Mouse (Mus musculus) intestine, postnatal 0 days (tissue): ENCODE results near the gene Rph3al. TPM values are rescaled to one million over a fixed set of nuclear protein-coding genes. Genes with fewer than 3 reads are reported as not detected.
A peak's percentile ranks its signal among the peaks of the same experiment; 100 is the strongest.

ENCODE experiments used
- ATAC-seq: fragments of 200-750 bp; cut with Nextera tagmentation; 2 replicates; pipeline ENCODE4 v1.8.0; 2017; ENCODE audit warnings: mild to moderate bottlenecking, moderate TSS enrichment, moderate library complexity
- H3K27ac ChIP-seq: fragments of 300-500 bp; sonication (generic); 2 replicates; pipeline ENCODE4 v1.5.1; 2014; ENCODE audit warnings: mild to moderate bottlenecking, low read depth, low read length, moderate library complexity
- H3K27me3 ChIP-seq: fragments of 300-500 bp; sonication (generic); replicated peaks from 2 replicates; pipeline ENCODE4 v1.6.1; 2014; ENCODE audit warnings: low read length, mixed read lengths; ENCODE audit not compliant: control insufficient read depth, insufficient read depth
- H3K36me3 ChIP-seq: fragments of 300-500 bp; sonication (generic); 2 replicates; pipeline ENCODE4 v1.6.1; 2014; ENCODE audit warnings: mild to moderate bottlenecking, moderate library complexity; ENCODE audit not compliant: control insufficient read depth, insufficient read depth
- H3K4me1 ChIP-seq: fragments of 300-500 bp; sonication (generic); replicated peaks from 2 replicates; pipeline ENCODE4 v1.6.1; 2014; ENCODE audit warnings: antibody characterized with exemption, low read length, mixed read lengths; ENCODE audit not compliant: control insufficient read depth, insufficient read depth
- H3K4me2 ChIP-seq: fragments of 300-500 bp; sonication (generic); replicated peaks from 2 replicates; pipeline ENCODE4 v1.6.1; 2014; ENCODE audit warnings: low read depth, mild to moderate bottlenecking, moderate library complexity
- H3K4me3 ChIP-seq: fragments of 300-500 bp; sonication (generic); 2 replicates; pipeline ENCODE4 v1.5.1; 2014; ENCODE audit warnings: low read depth, low read length
- H3K9ac ChIP-seq: fragments of 300-500 bp; sonication (generic); 2 replicates; pipeline ENCODE4 v1.6.1; 2014; ENCODE audit warnings: mild to moderate bottlenecking, low read depth, low read length
- H3K9me3 ChIP-seq: fragments of 300-500 bp; sonication (generic); 2 replicates; pipeline ENCODE4 v1.6.1; 2016; ENCODE audit warnings: mixed run types; ENCODE audit not compliant: control insufficient read depth
- CTCF ChIP-seq: sonication (generic); IDR thresholded peaks from 2 replicates; pipeline ENCODE4 v1.5.1; 2016; ENCODE audit warnings: low read depth, mild to moderate bottlenecking, control low read depth, antibody characterized with exemption, moderate library complexity
- WGBS: fragments of 180-500 bp; shearing (Covaris S2); extraction: QIAGEN DNeasy Blood & Tissue Kit; methylation state at CpG from one replicate; pipeline ENCODE4 v1.1.7; 2014; 5-methylcytosine and 5-hydroxymethylcytosine counted together
- polyA plus RNA-seq: library from polyadenylated mRNA; unstranded; fragments of >200 nt; fragmentation: Nextera tagmentation; extraction: Ambion mirVana; gene quantifications from 2 replicates; pipeline ENCODE4 v1.2.1, GENCODE M21; 2015

The Rph3al gene
- polyA plus RNA-seq, result 10.5 and 12.9 TPM in 2 replicates

DNA sequence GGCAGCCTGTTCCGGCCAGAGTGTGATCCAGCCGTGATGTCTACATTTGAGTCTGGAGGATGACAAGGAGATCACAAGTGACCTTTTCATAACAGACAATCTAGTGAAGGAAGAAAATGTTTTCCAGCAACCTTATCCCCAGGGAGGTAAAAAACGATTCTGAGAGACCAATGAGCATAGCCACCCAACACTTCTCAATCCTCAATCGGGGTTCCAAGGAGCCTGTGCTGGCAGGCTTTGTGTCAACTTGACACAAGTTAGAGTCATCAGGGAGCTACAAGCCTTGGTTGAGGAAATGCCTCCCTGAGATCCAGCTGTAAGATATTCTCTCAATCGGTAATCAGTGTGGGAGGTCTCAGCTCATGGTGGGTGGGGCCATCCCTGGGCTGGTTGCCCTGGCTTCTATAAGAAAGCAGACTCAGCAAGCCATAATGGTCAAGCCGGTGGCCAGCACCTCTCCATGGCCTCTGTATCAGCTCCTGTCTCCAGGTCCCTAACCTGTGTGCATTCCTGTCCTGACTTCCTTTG, at the start of gene Rph3al:
Gene Rph3al (minus strand): TSS at position 51 of the 528 bp plus-strand sequence.
- H3K4me2 ChIP-seq, result peak within 1 kb of the TSS; percentile 59
- no peaks in the 10 kb centered on the region for H3K36me3 ChIP-seq
- peak within 1 kb of the TSS; percentile 24 for H3K4me3 ChIP-seq
- peak within 1 kb of the TSS; percentile 84 for H3K27ac ChIP-seq
- no peak for TF ChIP-seq CTCF
- 41% methylated on average over 6 of the region's 6 CpGs for WGBS
- peaks cover 29% of the 10 kb centered on the region for H3K4me1 ChIP-seq
- 0 out of 2 replicates have a peak, but pooled peaks cover 7% of the 10 kb centered on the region for H3K9me3 ChIP-seq
- no peaks in the 10 kb centered on the region for H3K27me3 ChIP-seq
- peak within 1 kb of the TSS; percentile 26; the same call in 1 of the 2 replicates for H3K9ac ChIP-seq
- no peak for ATAC-seq

DNA sequence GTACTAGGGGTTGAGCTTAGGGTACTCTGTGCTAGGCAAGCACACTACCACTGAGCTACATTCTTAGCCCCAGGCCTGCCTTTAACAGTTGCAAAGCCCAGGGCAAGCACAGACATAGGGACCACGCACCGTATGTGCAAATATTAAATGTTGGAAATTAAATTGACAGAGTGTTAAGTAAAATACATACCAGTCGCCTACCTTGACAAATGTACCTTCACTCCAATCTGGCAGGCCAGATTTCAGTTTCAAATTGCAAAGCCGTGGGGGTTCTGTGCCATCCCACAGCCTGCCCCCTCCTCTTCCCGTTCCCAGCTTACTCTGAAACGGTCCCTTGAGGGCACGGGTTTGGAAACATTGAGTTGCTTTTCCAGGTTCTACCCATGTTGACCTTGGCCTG, 47.7 kb upstream of the Rph3al start:
- Histone ChIP-seq H3K9ac (no peak overlapping the region), H3K27ac (no peak overlapping the region), H3K36me3 (no peaks in the 10 kb centered on the region), H3K9me3 (no peaks in the 10 kb centered on the region), H3K4me2 (no peak overlapping the region), H3K4me1 (no peaks in the 10 kb centered on the region), H3K27me3 (no peaks in the 10 kb centered on the region), H3K4me3 (no peak overlapping the region)
- no peak for ATAC-seq
- WGBS, result 75% methylated on average over 7 of the region's 7 CpGs
- TF ChIP-seq CTCF, result no peak

DNA sequence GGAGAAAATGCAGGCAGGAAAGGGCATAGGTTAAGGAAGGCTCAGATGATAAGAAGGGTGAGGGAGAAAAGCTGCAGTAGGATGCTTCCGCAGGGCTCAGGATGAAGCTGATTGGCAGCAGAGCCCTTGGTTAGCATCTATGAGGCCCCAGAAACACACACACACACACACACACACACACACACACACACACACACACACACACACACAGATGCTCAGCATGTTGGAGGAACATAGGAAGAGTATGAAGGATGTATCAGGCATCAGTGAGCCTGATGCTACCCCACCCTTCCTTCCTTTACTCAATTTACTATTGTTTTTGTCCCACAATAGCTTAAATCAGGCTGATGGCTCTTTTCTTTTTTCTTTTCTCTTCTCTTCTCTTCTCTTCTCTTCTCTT, 46.4 kb upstream of the Rph3al start:
- 70% methylated on average over 1 of the region's 1 CpGs for WGBS
- no peak overlapping the region for H3K9ac ChIP-seq
- no peak overlapping the region for H3K27ac ChIP-seq
- no peaks in the 10 kb centered on the region for H3K9me3 ChIP-seq
- no peaks in the 10 kb centered on the region for H3K36me3 ChIP-seq
- H3K4me3 ChIP-seq, result no peak overlapping the region
- TF ChIP-seq CTCF, result no peak
- ATAC-seq, result no peak
- no peaks in the 10 kb centered on the region for H3K4me1 ChIP-seq
- no peak overlapping the region for H3K4me2 ChIP-seq
- no peaks in the 10 kb centered on the region for H3K27me3 ChIP-seq

DNA sequence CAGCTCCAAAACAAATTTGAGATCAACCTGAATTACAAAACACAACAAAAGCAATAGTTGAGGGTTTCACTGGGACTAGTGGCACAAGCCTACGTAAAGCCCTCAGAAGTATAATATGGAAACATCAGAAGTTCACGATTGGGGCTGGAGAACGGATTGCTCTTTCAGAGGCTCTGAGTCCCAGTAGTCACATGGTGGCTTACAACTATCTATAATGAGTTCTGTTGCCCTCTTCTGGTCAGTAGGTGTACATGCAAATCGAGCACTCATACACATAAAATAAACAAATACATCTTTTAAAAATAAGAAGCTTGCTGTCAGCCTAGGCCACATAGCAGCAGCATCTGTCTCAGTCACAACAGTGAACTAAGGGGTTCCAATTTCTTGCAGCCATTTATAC, 45.0 kb upstream of the Rph3al start:
- Histone ChIP-seq H3K9me3 (no peaks in the 10 kb centered on the region), H3K4me1 (no peaks in the 10 kb centered on the region), H3K9ac (no peak overlapping the region), H3K27ac (no peak overlapping the region), H3K4me2 (no peak overlapping the region), H3K36me3 (no peaks in the 10 kb centered on the region), H3K27me3 (no peaks in the 10 kb centered on the region), H3K4me3 (no peak overlapping the region)
- TF ChIP-seq CTCF, result peak; percentile 55
- WGBS, result 77% methylated on average over 4 of the region's 4 CpGs
- ATAC-seq, result no peak

DNA sequence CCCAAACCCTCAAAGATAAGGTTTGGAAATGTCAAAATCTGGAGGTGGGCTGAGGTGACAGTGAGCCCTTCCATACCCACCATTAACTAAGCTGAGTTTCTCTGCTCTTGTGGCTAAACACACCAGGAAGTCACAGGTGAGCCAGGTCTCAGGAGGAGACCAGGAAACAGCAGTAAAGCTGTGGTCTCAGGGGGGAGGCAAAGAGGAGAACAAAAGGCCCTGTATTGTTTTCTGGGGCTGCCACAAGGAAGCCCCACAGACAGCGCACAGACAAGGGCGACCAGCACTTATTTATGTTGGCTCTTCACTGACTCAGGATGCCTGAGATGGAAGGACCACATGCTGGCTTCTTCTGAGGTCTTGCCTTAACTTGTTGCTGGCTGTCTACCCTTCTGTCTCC, 42.2 kb upstream of the Rph3al start:
- H3K27me3 ChIP-seq, result no peaks in the 10 kb centered on the region
- WGBS, result 44% methylated on average over 2 of the region's 2 CpGs

DNA sequence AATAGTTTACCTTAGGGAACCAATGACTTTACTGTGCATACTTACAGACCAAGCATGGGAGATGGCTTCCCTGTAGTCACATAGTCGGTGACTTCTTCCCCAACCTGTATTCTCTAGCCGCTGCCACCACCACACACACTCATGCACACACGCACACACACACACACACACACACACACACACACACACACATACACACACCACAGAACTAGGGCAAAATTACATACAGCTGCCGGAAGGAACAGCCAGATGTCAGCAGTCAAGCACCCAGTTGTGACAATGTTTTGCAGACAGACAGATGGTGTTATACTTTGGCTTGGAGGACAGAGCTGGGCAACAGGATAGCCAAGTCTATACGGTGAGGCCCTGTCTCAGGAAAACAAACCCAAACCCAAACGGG, 39.8 kb upstream of the Rph3al start:
- no peaks in the 10 kb centered on the region for H3K9me3 ChIP-seq
- no peak overlapping the region for H3K9ac ChIP-seq
- no peak overlapping the region for H3K4me2 ChIP-seq
- no peak for ATAC-seq
- WGBS, result 71% methylated on average over 6 of the region's 6 CpGs
- TF ChIP-seq CTCF, result no peak
- no peak overlapping the region for H3K4me3 ChIP-seq
- H3K4me1 ChIP-seq, result no peaks in the 10 kb centered on the region
- H3K36me3 ChIP-seq, result no peaks in the 10 kb centered on the region
- H3K27ac ChIP-seq, result no peak overlapping the region
- H3K27me3 ChIP-seq, result no peaks in the 10 kb centered on the region

More for the DNA sequence above, 42.2 kb upstream of the Rph3al start:
- no peak for TF ChIP-seq CTCF
- no peak overlapping the region for H3K4me2 ChIP-seq
- H3K9ac ChIP-seq, result no peak overlapping the region
- no peak overlapping the region for H3K27ac ChIP-seq
- no peak for ATAC-seq
- H3K9me3 ChIP-seq, result no peaks in the 10 kb centered on the region
- no peak overlapping the region for H3K4me3 ChIP-seq
- no peaks in the 10 kb centered on the region for H3K4me1 ChIP-seq
- no peaks in the 10 kb centered on the region for H3K36me3 ChIP-seq
